Mouse (Mus musculus): Measurements from ENCODE around the gene Sapcd1. TPM values are rescaled to one million over a fixed set of nuclear protein-coding genes. Genes with fewer than 3 reads are reported as not detected.

Sapcd1 gene
- polyA plus RNA-seq (2012; rRNA removed), result 7.3 and 14.7 TPM in 2 replicates

GRCm38 (mm10) chr17:35027277-35028068, at the start of gene Sapcd1:
Gene Sapcd1, minus strand, starts transcription at chr17:35028016.
- TF ChIP-seq CTCF (IDR thresholded peaks at IDR 0.05; ENCODE audit: extremely low read depth, insufficient read depth, insufficient read length, insufficient replicate concordance) (peak; percentile 7; the same call in 1 of the 2 replicates), POLR2A (IDR thresholded peaks at IDR 0.05; ENCODE audit: low read depth, low read length) (no peak)
- H3K4me1 ChIP-seq (ENCODE audit: control insufficient read depth, insufficient read depth, insufficient read length), result peaks cover 33% of the 10 kb centered on the region
- H3K27me3 ChIP-seq (ENCODE audit: control insufficient read depth, insufficient read depth, low read length), result no peaks in the 10 kb centered on the region
- peak within 1 kb of the TSS; percentile 56 for H3K27ac ChIP-seq (ENCODE audit: insufficient read depth, low read length)
- no peak for DNase-seq (ENCODE audit: low read depth in 1 of 2, low spot score in 2 of 2)
- 31% methylated on average over 13 of the region's 13 CpGs for WGBS
- no peak within 1 kb of the TSS for H3K4me3 ChIP-seq (ENCODE audit: extremely low read depth, insufficient read depth, insufficient read length)
- no peaks in the 10 kb centered on the region for H3K36me3 ChIP-seq (ENCODE audit: control insufficient read depth, insufficient read depth, low read length)

- no peak for DNase-seq (ENCODE audit: low read depth in 1 of 2, low spot score in 2 of 2)
- 11% methylated on average over 2 of the region's 2 CpGs for WGBS
- Histone ChIP-seq H3K36me3 (ENCODE audit: control insufficient read depth, insufficient read depth, low read length) (no peaks in the 10 kb centered on the region), H3K4me3 (ENCODE audit: extremely low read depth, insufficient read depth, insufficient read length) (no peak overlapping the region; the same call in 1 of the 2 replicates), H3K27ac (ENCODE audit: insufficient read depth, low read length) (no peak overlapping the region), H3K27me3 (ENCODE audit: control insufficient read depth, insufficient read depth, low read length) (no peaks in the 10 kb centered on the region), H3K4me1 (ENCODE audit: control insufficient read depth, insufficient read depth, insufficient read length) (no peaks in the 10 kb centered on the region; the same call in 1 of the 2 replicates)
- no peak for TF ChIP-seq CTCF (IDR thresholded peaks at IDR 0.05; ENCODE audit: extremely low read depth, insufficient read depth, insufficient read length, insufficient replicate concordance)
Observed at GRCm38 (mm10) chr17:35077285-35077684, 49.5 kb upstream of the Sapcd1 start.

GRCm38 (mm10) chr17:35076507-35077176, 48.8 kb upstream of the Sapcd1 start, which contains the start of gene Ly6g6e:
Gene Ly6g6e, plus strand, starts transcription at chr17:35076902.
- Histone ChIP-seq H3K36me3 (ENCODE audit: control insufficient read depth, insufficient read depth, low read length) (no peaks in the 10 kb centered on the region), H3K4me3 (ENCODE audit: extremely low read depth, insufficient read depth, insufficient read length) (no peak within 1 kb of the TSS; the same call in 1 of the 2 replicates), H3K27ac (ENCODE audit: insufficient read depth, low read length) (no peak within 1 kb of the TSS), H3K27me3 (ENCODE audit: control insufficient read depth, insufficient read depth, low read length) (no peaks in the 10 kb centered on the region), H3K4me1 (ENCODE audit: control insufficient read depth, insufficient read depth, insufficient read length) (no peaks in the 10 kb centered on the region; the same call in 1 of the 2 replicates)
- TF ChIP-seq CTCF (IDR thresholded peaks at IDR 0.05; ENCODE audit: extremely low read depth, insufficient read depth, insufficient read length, insufficient replicate concordance) (no peak), POLR2A (IDR thresholded peaks at IDR 0.05; ENCODE audit: low read depth, low read length) (no peak)
- no peak for DNase-seq (ENCODE audit: low read depth in 1 of 2, low spot score in 2 of 2)
- 66% methylated on average over 10 of the region's 10 CpGs for WGBS

GRCm38 (mm10) chr17:35074097-35074496, 46.3 kb upstream of the Sapcd1 start:
- H3K27me3 ChIP-seq (ENCODE audit: control insufficient read depth, insufficient read depth, low read length), result no peaks in the 10 kb centered on the region
- TF ChIP-seq POLR2A (IDR thresholded peaks at IDR 0.05; ENCODE audit: low read depth, low read length), result no peak
- TF ChIP-seq CTCF (IDR thresholded peaks at IDR 0.05; ENCODE audit: extremely low read depth, insufficient read depth, insufficient read length, insufficient replicate concordance), result no peak
- no peak for DNase-seq (ENCODE audit: low read depth in 1 of 2, low spot score in 2 of 2)

GRCm38 (mm10) chr17:35071454-35071853, 43.6 kb upstream of the Sapcd1 start:
- no peak for DNase-seq (ENCODE audit: low read depth in 1 of 2, low spot score in 2 of 2)
- Histone ChIP-seq H3K36me3 (ENCODE audit: control insufficient read depth, insufficient read depth, low read length) (no peaks in the 10 kb centered on the region), H3K4me3 (ENCODE audit: extremely low read depth, insufficient read depth, insufficient read length) (no peak overlapping the region), H3K4me1 (ENCODE audit: control insufficient read depth, insufficient read depth, insufficient read length) (no peaks in the 10 kb centered on the region), H3K27ac (ENCODE audit: insufficient read depth, low read length) (no peak overlapping the region), H3K27me3 (ENCODE audit: control insufficient read depth, insufficient read depth, low read length) (no peaks in the 10 kb centered on the region; the same call in 1 of the 2 replicates)
- 87% methylated on average over 9 of the region's 9 CpGs for WGBS
- TF ChIP-seq CTCF (IDR thresholded peaks at IDR 0.05; ENCODE audit: extremely low read depth, insufficient read depth, insufficient read length, insufficient replicate concordance), result no peak
- no peak for TF ChIP-seq POLR2A (IDR thresholded peaks at IDR 0.05; ENCODE audit: low read depth, low read length)

More at GRCm38 (mm10) chr17:35074097-35074496, 46.3 kb upstream of the Sapcd1 start:
- Histone ChIP-seq H3K27ac (ENCODE audit: insufficient read depth, low read length) (no peak overlapping the region), H3K36me3 (ENCODE audit: control insufficient read depth, insufficient read depth, low read length) (no peaks in the 10 kb centered on the region), H3K4me3 (ENCODE audit: extremely low read depth, insufficient read depth, insufficient read length) (no peak overlapping the region), H3K4me1 (ENCODE audit: control insufficient read depth, insufficient read depth, insufficient read length) (no peaks in the 10 kb centered on the region; the same call in 1 of the 2 replicates)
- WGBS, result 10% methylated on average over 17 of the region's 17 CpGs

GRCm38 (mm10) chr17:35070556-35071229, 42.9 kb upstream of the Sapcd1 start:
- TF ChIP-seq CTCF (IDR thresholded peaks at IDR 0.05; ENCODE audit: extremely low read depth, insufficient read depth, insufficient read length, insufficient replicate concordance) (no peak), POLR2A (IDR thresholded peaks at IDR 0.05; ENCODE audit: low read depth, low read length) (no peak)
- H3K4me1 ChIP-seq (ENCODE audit: control insufficient read depth, insufficient read depth, insufficient read length), result no peaks in the 10 kb centered on the region
- H3K27ac ChIP-seq (ENCODE audit: insufficient read depth, low read length), result no peak overlapping the region
- 44% methylated on average over 6 of the region's 6 CpGs for WGBS
- DNase-seq (ENCODE audit: low read depth in 1 of 2, low spot score in 2 of 2), result no peak
- no peak overlapping the region for H3K4me3 ChIP-seq (ENCODE audit: extremely low read depth, insufficient read depth, insufficient read length)
- no peaks in the 10 kb centered on the region; the same call in 1 of the 2 replicates for H3K27me3 ChIP-seq (ENCODE audit: control insufficient read depth, insufficient read depth, low read length)
- H3K36me3 ChIP-seq (ENCODE audit: control insufficient read depth, insufficient read depth, low read length), result no peaks in the 10 kb centered on the region
